Mouse (Mus musculus) embryo, embryonic 11 days (tissue): ENCODE data around the gene Ccdc124.

Experiments used
- DNase-seq: peaks from one replicate; pipeline ENCODE4 v3.0.0-alpha.2; 2015

Gene Ccdc124

DNA sequence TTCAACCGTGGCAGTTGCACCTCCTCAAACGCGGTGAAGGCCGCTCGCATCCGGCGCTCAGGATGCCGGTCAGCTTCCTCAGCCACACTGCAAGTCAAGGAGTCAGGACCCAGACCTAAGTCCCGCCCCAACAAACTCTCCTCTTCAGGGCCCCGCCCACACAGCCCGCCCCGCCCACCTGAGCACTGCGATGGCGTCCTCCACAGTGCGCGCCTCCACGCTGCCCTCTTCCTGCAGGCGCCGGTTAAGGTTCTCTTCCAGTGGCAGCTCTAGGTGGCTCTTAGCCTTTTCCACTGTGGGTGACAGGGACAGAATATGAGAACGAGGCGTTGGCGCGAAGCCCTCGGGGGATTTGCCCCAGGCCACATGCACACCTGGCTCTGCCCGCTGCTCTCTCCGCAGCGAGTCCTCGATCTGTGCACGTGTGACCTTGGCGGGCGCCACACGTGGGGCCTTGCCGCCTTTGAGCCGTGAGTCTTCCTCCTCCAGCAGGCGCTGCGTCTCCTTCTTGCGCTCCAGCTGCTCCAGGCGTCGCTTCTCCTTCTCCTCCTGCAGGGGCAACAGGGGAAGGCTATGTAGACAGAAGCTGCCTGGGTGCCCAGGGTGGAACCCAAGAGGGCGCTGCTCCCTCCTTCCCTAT, 5.1 kb downstream of the Ccdc124 start:
- DNase-seq, result peak; percentile 82

DNA sequence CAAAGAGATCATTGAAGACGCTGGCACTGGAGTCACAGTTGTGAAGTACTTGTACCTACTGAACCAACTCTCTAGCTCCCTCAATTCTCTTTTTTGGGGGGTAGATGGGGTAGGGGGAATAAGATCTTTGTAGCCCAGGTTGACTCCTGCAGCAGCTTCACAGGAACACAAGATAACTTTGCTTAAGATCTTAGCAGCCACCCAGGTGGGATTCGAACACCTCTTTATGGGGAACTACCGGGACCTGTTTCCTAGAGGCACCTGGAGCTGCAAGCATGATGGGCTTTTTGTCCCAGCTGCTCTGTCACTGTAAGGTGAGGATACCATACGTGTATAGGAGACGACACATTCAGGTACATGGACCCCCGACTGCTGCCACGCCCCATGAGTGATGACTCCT, 7.2 kb downstream of the Ccdc124 start:
- DNase-seq, result no peak

DNA sequence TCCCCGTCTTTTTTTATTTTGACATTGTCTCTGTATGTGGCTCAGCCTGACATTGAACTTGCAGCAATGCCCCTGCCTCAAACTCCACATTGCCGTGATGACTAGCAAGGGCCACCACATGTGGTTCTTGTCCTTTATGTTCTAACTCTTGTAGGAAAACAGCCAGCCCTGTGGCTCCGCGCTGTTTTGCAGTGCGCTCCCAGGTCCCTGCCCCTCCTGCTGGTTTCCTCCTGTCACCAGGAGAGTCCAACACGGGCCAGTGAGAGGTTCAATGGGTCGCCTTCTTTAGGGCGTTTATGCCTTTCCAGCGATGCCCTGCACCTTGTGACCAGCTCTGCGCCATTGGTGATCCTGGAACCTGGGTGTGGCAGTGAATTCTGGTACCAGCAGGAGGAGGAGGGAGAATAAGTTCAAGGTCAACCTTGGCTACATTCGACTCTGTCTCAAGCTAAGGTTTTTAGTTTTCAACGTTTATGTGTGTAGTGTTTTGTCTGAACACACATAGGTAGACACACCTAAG, 7.7 kb downstream of the Ccdc124 start:
- no peak for DNase-seq

DNA sequence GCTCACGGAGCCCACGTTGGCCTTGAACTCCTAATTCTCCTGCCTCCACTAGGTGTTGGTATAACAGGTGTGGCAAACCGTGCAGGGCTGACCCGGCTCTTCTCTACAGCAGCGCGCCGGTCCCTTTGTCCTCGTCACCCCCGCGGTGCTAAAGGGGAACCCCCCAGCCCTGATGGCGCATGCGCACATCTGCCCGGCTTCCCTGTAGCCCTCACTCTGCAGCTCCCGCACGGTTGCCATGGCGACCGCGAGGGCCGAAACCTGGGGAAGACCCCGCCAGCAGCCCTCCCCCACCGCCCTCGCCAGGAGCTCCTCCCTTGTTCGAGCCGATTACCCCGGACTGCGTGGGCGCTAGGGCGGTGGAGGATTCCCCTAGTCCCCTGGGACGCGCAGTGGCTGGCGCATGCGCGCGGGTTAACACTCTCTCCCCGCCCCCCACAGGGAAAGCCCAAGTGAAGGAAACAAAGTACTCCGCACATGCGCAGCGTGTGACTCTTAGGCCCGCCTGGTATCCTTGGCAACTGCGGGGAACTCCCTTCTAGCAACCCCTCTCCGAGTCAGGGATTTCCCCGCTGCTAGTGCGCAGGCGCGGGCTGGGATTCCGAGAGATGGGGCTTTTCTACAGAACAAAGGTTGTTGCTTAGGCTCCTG, 8.3 kb downstream of the Ccdc124 start:
- peak; percentile 100 for DNase-seq

DNA sequence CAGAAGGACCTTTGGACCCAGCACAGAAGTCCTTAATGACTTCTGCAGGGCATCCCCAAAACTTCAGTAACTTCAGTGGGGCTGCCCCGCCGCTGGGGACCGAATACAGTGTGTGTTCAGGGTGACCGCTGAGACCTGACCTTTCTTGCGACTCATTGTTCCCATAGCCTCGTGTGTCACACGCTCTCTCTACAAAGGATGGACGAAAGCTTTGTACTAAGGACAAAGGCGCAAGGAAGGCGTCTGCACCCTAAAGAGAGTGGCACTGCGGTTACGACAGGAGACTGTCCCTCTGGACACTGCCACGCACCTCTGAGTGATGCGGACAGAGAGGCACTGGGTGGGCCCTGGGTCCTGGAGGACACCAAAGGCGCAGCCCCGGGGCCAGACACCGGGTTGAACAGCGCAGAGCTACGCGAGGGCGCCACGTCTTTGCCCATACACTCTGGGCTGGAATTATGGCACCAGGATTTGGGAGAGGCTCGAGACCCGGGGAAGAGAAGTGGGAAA, 9.0 kb downstream of the Ccdc124 start:
- peak; percentile 72 for DNase-seq

DNA sequence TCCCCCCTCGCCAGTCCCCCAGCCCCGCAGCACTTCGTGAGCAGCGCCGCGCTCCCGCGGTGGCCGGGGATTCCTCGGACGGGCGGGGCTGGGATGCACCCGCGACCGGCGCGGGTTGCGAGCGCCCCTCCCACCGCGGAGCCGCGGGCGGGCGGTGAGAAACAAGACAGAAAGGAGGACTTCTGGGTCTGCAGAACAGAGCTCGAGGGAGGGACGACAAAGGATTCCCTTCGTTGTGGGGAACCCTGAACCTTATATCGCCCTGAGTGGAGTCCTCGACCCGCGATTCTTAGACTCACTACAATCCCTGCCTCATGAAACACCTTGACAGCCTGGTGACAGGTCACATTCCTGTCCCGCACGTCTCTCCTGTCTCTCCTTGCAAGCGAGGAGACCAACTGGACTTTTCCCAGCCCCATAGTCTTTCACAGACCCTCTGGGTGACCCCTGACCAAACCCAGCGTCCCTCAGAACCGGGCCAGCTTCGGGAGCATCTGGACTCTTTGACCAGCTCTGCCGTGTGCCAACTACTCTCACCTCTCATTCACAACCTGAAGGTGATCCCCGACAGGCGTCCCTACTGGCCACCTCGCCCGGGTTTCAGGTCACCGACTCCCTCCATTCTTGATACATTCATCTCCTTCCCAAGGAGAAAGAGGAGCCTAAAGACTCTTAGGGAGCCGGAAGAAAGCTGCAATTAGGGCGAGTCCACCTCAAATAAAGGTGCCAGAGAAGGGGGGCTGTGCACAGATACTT, 9.6 kb downstream of the Ccdc124 start:
- peak; percentile 74 for DNase-seq

DNA sequence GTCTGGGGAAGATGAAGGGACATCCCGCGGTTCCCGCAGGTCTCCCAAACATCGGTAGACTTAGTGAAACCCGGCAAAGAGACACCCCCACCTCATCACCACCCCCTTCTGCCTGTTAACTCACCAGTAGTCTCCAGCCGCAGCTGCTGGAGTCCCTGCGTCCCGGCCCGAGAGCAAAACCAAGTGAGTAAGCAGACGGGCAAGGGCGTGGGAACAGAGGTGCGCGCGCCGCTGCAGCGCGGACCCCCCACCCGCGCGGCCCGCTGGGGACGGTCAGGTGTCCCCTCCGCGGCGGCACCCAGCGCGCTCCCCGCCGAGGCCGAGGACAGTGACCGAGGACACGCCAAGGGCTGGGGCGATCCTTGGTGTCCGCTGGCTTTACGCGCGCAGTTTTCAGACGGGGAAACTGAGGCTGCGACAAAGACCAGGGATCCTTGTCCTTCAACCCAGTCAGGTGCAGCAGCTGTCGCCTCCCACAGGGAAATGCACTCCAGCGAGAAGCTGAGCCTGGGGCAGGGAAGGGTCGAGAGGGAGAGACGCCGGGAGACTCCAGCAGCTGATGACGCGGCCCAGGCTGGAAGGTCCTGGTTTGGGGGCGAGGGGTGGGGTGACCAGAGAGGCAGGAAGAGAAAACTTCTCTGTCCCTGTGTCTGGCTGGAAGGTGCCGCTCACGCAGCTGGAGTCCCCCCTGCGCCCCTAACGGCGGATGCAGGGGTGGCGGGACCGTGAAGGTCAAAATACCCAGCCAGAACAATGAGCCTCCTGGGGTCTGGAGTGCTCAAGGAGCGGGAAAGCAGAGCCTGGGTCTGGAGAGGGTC, 10.7 kb downstream of the Ccdc124 start, which contains the start of gene Kcnn1:
TSS of gene Kcnn1 (minus strand) at position 435 of the 818 bp plus-strand sequence.
- peak; percentile 74 for DNase-seq

DNA sequence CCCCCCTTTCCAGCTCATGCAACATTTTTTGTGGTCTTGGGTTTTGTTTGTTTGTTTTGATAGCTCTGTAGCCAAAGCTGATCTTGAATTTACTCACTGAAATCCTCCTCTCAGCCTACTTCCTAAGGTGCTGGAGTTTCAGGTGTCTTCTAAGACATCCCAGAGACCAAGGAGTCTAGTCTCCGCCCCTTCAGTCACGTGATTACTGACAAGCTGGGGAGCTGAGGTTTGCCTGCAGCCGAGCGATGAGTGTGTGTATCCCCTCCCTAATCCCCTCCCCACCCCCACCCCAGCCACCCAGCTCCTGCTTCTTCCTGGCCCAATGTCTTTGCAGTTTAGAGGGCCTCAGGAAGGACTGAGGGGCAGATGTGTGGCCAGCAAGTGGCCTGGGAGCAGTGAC, 16.2 kb downstream of the Ccdc124 start:
- DNase-seq, result peak; percentile 54

DNA sequence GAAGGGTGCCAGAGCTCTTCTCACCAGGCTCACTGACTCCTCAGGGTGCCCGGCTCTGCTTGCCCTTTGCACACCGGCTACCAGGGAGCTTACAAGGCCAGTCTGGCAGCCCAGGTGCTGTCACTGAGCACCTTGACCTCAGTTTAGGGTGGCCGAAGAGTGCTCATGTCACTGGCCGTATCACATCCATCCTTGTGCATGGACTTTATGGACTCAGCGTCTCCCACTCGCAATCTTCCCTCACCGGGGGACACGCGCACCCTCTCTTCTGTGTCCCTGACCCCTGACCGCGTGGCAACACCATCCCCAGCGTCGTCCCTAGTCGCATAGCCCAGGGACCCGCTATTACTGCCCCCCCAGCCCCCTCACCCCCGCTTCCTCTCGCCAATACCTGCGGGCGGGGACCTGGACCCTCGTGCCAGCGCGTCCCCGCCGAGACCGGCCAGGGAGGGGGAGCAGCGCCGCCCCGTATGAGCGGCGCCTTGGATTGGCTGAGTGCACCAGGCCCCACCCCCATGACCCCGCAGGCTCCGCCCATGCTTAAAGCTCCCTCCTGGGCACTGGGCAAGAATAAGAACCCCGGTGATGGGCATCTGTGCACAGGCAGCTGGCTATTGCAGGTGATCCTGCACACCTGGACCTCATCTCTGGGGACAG, 17.1 kb downstream of the Ccdc124 start:
- peak; percentile 86 for DNase-seq

DNA sequence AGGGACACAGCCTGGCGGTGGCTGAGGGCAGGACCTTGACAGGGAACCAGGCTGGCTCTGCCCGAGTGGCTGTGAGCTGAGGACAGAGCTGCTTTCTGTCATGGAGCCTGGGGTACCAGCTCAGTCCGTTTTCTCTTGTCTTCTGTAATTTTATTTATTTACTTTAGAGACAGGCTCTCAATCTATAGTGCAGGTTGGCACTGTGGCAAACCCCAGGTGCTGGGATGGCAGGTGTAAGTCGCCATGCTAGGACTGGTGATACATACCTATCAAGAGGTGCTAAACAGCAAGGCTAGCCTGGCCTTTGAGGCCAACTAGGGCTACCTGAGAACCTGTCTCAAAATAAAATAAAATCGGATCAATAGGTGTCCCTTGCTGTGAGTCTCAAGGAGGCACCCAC, 17.7 kb downstream of the Ccdc124 start:
- no peak for DNase-seq

DNA sequence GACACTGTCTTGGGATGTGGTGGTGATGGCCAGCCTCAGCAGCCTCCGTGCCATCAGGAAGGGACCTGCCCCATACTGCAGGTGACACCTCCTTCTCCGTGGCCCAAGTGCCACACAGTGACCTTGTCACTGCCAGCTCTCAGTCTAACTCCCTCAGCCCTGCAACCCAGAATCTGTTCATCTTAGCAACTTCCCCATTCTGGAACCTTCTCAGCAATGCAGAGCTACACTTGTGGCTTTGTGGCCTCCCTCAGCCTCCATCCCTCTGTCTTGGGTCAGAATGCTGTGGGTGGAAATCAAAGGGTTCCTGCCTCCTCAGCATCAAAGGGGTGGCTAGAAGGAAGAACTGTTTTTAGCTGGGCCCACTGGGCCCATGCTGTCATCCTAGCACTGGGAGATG, 19.9 kb downstream of the Ccdc124 start:
- no peak for DNase-seq

DNA sequence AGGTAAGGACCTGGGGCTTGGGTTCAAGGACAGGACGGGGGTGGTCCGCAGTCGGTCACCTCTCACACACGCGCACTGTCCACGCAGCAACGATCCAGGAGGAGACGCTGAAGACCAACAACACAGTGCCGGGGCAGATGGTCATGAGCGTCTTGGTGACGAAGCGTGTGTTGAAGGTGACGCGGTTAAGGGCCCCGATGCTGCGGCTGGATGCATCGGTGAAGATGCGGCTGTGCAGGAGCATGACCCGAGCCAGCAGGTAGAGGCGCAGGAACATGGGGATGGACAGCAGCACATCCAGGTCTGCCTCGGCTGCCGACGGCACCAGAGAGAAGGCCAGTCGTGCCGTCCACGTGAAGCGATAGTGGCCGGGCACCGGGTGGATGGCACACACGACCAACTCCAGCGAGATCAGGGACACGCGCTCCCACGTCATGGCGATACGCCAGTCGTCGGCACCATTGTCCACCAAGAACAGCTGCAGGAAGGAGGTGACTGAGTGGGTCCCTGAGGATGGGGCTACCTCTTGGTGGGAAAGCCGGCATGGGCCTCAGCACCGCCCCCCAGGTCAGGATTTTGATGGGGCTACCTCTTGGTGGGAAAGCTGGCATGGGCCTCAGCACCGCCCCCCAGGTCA, 21.0 kb downstream of the Ccdc124 start:
- DNase-seq, result no peak

DNA sequence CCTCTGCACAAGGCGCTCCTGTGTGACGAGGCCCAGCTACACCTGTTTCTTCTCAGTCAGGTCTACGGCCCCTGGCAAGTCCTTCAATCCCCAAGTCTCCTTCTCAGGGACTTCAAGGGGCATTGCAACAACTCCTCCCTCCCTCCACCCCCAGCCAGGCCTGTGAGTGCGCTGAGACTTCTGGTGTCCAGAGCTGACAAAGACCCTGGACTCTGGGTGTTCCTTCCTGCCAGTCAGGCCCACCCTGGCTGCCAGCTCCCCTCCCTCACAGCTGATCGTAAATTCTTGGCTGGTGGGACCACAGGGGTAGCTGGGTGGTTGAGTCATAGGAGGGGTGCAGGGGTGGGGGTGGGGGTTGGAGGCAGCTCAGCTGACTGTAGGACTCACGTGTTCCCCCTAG, 21.9 kb downstream of the Ccdc124 start:
- no peak for DNase-seq

DNA sequence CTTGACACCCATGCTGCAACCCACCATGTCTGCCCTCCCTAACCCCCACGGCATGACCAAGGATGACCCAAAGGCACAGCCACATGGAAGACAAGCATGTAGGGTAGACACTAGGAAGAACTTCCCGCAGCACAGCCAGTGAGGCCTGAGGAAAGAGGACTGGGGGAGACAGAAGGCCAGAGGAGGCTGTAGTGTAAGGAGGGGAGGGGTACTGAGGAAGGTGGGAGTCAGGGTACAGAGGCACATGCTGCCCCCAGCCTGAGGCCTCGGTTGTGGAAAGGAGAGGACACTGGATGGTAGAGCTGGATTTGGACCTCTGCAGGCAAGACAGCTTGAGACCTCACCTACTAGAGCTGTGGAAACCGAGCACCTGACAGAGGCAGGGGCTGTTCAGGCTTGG, 22.8 kb downstream of the Ccdc124 start:
- no peak for DNase-seq

DNA sequence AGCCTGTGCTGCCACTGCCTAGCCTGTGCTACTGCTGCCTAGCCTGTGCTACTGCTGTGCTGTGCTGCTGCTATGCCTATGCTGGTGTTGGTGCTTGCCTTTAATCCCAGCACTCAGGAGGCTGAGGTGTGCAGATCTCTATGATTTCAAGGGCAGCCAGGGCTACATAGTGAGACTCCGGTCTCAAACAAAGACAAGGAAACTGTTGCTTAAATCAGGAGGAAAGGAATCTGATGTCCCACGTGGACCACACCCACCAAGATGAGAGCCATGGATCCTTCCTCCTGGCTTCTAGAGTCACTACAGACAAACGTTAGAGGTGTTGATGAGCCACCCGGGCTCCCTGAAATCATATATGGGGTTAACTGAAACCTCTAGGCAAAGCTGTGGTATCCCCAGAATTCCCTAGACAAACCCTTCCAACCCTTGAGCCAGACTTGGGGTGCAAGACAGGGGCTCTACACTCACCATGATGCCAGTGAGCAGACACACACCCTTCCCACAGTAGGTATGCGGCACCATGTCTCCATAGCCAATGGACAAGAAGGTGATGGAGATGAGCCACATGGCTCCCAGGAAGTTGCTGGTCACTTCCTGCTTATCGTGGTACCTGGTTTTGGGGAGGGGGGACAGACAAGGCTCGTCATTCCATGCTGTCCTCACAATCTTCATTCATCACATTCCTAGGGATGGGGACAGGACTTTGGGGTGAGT, 23.4 kb downstream of the Ccdc124 start:
- no peak for DNase-seq

DNA sequence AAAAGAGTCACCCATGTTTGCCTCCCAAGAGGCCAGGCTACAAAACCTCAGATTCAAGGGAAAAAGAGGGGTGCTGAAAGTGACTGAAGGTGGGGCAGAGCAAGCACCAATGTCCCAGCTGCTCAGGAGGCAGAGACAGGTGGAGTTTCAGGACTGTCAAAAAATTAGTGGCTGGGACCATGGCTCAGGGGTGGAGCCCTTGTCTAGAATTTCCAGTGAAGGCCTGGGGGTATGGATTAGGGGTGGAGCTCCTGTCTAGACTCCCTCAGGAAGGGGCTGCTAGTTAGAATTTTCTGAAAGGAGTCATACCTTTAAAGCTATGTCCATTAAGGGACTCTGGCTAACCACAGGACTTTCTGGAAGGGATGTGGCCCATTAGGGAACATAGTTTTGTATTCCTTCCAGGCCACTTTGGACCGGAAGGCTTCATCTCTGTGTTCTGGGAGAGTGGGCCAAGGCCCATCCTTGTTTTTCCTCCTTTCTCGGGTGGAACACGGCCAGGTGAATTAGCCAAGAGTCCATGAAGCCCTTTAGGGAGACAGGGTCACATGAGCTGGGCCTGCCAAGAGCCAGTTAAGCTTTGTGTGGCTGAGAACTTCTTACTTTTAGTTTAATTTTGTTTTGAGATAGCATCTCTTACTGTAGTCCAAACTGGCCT, 24.3 kb downstream of the Ccdc124 start:
- DNase-seq, result no peak

DNA sequence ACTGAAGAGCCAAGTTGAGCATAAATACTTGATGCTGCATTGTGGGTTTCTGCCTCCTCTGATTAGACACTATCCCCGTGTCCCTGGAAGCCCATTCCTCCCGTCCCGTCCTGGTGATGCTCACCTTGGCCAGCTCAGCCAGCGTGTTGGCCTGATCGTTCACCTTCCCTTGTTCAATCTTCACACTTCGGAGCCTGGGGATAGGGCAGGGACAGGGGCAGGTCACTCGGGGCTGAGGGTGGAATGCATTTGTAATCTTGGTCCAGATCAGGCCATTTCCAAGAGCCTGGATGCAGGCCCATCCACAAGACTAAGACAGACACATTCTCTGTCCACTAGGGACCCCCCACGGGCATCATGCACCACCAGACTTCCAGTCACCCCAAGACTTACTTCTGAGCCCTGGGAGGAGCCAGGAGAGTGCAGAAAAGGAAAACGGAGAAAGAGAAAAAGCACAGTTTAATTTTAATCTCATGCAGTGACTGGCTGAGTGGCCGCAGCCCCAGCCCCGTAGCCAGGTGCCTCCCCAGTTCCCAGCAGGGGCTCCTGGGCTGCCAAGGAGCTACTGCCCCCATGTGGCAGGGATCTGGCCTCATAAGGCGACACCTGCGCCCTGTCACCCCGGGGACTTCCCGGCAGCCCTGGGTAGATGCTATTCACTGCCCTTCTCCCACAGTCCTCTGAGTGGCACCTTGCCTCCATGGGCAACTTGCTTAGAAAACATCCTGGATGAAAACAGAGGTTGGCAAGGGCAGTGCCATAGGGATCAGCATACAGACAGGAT, 27.2 kb downstream of the Ccdc124 start:
- no peak for DNase-seq

DNA sequence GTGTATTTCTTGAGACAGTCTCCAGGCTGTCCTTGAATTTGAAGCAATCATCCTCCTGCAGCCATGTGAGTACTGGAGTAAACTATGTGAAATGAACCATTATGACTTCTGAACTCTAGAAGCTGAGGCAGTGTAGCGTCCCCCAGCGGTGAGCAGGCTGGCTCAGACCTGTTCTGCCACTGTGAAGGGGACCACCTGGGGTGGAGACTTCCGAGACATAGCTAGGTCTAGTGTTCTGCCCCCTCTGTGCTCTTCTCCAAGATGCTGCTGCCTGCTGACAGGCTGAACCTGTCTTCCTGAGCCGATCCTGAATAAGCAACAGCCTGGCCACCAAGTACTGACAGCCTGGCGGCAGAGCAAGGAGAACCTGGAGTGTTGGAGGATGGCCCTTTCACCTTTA, 28.6 kb downstream of the Ccdc124 start:
- no peak for DNase-seq

DNA sequence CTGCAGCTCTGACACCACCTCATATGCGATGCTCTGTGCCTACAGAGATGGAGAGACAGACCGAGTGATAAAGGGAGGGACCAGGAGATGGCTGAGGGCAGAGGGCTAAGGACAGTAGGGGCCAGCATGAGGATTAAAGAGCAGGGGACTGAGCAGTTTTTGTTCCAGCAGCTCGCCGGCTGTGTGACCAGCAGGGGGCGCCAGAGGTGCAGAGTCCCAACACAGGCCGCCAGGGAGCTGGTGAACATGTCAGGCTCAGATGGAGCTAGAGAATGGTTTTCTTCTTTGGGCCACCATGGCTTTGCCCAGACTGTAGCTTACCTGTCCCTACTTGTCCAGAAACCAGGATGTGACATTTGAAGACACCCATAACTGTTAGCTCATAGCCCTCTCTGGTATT, 29.2 kb downstream of the Ccdc124 start:
- DNase-seq, result peak; percentile 90

DNA sequence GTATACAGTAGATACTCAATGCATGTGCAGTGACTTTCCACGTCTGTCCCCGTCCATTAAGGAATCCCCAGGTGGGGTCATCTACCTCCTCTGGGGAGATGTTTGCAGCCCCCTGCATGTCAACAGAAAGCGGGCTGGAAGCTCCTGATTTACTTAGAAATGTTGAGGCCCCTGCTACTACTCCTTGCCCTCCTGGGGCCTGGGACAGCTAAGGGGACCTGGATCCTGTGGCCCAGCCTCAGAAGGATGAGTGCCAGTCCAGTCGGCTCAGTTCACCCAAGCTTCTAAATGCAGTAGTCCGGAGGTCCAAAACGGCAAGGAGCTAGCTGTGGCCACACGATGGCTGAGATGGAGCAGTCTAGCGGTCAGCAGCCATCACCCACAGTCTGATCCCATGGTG, 29.8 kb downstream of the Ccdc124 start:
- no peak for DNase-seq
